Mouse (Mus musculus): ENCODE data around the gene Kdelc1. TPM values are rescaled to one million over a fixed set of nuclear protein-coding genes. Genes with fewer than 3 reads are reported as not detected.

Gene Kdelc1
- 24.3 TPM for polyA plus RNA-seq (2014; fragmentation: Illumina TruSeq; extraction: RNeasy Lipid Tissue Mini Kit (QIAGEN cat#74804); ENCODE audit: low read depth, low replicate concordance)

DNA sequence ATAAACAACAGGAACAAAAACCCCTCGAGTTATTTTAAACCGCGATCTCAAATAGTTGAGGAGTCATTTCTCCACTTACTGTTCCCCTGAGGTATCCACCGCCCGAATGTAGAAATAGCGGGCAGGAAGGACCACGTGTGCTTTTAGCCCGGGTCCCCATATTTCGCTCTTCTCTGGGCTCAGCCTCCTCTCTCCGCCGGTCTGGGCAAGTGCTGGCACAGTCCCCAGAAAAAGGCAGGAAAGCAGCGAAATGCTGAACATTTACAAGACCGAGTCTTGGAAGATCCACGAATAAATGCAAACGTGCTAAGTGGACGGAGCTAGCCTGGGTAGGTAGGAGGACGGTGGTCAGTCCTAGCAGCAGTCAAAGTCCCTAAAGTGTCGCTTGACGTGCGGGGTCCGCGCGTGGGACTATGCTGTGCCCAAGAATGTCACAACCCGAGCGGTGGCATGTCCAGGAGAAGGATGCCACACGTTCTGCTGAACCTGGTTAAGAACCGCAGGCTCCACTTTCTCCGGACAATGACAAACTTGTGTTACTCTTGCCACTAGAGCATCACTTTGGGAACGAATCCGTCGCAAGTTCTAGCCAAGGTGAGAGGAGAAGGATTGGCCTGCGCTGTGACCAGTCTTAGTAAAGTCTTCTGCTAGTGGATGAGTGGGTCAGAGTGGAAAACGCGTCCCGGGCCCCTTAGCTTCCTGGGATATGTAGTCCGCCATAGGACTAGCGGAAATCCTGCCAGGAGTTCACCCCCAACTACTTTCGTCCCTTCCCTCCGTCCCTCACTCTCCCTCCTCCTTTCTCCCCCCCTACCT lies at the start of gene Kdelc1, which contains the start of gene Bivm:
Gene Kdelc1, minus strand, starts transcription at position 570 of the 816 bp plus-strand sequence.
Gene Bivm, plus strand, starts transcription at position 719 of the 816 bp plus-strand sequence.

DNA sequence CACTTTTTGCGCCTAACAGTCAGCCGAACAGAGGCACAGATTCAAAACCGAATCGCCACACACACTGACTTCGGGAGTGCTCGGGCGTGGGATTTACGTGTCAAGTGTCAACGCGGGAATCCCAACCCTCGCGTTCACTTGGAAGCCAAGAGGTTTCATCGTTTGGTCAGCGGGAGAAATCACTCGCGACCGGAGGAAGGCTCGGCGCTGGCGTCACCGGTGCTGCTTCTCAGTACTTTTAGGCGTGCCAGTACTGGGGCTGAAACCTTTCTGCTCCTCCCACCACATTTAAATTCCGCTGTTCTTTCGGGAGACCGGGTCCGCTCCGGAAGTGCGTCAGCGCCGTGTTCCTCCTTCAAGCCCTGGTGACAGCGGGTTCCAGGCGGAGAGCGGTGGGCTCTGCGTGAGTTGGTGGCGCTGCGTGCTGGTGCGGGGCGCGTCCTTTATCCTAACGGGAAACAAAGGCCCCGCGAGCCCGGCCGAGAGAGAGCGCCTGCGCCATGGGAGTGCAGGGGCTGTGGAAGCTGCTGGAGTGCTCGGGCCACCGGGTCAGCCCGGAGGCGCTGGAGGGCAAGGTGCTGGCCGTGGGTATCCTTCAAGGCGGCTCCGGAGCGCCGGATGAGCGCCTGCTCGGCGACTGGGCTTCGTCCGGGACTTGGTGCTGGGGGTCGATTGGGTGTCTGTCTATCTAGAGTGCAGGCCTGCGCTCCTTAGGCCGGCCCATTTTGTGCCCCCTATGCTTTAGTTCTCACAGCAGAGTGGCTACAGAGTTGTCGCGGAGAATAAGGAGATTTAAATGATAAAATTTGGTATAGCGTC lies 29.2 kb upstream of the Kdelc1 start, which contains the start of gene Ercc5:
Gene Ercc5, plus strand, starts transcription at position 182 of the 819 bp plus-strand sequence.

DNA sequence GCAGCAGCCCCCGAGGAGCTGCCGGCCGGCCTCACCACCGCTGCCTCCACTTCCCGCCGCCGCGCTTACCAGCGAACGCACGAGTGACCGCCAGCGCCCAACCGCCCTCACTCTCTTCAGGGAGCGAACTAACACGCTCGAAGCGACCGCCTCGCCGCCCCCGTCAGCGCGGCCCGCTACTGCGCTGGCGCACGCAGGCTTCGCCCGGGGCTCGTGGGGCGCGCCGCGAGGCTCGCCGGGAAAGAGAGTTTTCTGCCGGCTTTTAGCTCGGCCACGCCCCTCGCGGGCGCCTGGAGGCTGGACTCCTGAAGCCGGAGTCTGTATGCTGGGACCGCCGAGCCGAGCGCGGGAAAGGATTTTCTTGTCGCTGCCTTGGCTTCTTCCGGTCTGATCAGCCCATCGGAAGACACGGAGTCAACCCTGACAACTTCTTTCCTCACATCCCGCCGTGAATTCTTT lies 16.3 kb downstream of the Kdelc1 start, which contains the start of gene Tex30:
Gene Tex30, minus strand, starts transcription at position 183 of the 459 bp plus-strand sequence.

DNA sequence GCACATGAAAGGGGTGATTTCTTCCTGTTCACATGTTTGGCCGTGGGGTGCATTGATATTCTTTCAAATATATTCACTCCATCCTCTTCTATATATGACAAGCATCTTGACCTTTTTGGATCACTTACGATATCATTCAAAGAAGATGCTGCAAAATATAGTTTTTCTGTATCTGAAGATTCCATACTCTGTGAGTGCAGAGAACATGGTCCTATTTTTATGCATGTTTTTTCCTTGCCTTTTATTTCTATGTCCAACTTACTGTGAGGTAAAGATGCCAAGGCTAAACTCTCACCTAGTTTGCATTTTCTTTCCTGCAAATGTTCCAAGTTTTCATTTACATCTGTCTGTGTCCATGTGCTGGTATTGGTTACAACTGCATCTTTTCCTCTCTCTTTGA lies 56.8 kb downstream of the Kdelc1 start, which contains the start of gene Gm8251:
Gene Gm8251, minus strand, starts transcription at position 101 of the 400 bp plus-strand sequence.

Other genes starting within 250 kb of the Kdelc1 start
- 135 TPM for gene Tpp2, start 185.2 kb downstream of the Kdelc1 start, polyA plus RNA-seq (2014; fragmentation: Illumina TruSeq; extraction: RNeasy Lipid Tissue Mini Kit (QIAGEN cat#74804); ENCODE audit: low read depth, low replicate concordance)
- not detected for gene Mettl21c, start 98.8 kb downstream of the Kdelc1 start, polyA plus RNA-seq (2014; fragmentation: Illumina TruSeq; extraction: RNeasy Lipid Tissue Mini Kit (QIAGEN cat#74804); ENCODE audit: low read depth, low replicate concordance)
- 0.63 TPM for gene Gm8251, start 56.9 kb downstream of the Kdelc1 start, polyA plus RNA-seq (2014; fragmentation: Illumina TruSeq; extraction: RNeasy Lipid Tissue Mini Kit (QIAGEN cat#74804); ENCODE audit: low read depth, low replicate concordance)
- gene Tex30, start 16.4 kb downstream of the Kdelc1 start, polyA plus RNA-seq (2014; fragmentation: Illumina TruSeq; extraction: RNeasy Lipid Tissue Mini Kit (QIAGEN cat#74804); ENCODE audit: low read depth, low replicate concordance): 46.0 TPM
- gene Bivm, start 149 bp upstream of the Kdelc1 start, polyA plus RNA-seq (2014; fragmentation: Illumina TruSeq; extraction: RNeasy Lipid Tissue Mini Kit (QIAGEN cat#74804); ENCODE audit: low read depth, low replicate concordance): 50.9 TPM
- 36.4 TPM for gene Ercc5, start 28.9 kb upstream of the Kdelc1 start, polyA plus RNA-seq (2014; fragmentation: Illumina TruSeq; extraction: RNeasy Lipid Tissue Mini Kit (QIAGEN cat#74804); ENCODE audit: low read depth, low replicate concordance)
- gene Mettl21e, start 100.2 kb upstream of the Kdelc1 start, polyA plus RNA-seq (2014; fragmentation: Illumina TruSeq; extraction: RNeasy Lipid Tissue Mini Kit (QIAGEN cat#74804); ENCODE audit: low read depth, low replicate concordance): not detected

Measured in sigmoid colon, adult 10 weeks (tissue).